Mouse (Mus musculus): ENCODE results near the gene Txndc15. TPM values are rescaled to one million over a fixed set of nuclear protein-coding genes. Genes with fewer than 3 reads are reported as not detected.

The Txndc15 gene
- 98.0 and 104 TPM in 2 replicates for polyA plus RNA-seq (2014; fragmentation: Nextera tagmentation; extraction: Ambion mirVana)

DNA sequence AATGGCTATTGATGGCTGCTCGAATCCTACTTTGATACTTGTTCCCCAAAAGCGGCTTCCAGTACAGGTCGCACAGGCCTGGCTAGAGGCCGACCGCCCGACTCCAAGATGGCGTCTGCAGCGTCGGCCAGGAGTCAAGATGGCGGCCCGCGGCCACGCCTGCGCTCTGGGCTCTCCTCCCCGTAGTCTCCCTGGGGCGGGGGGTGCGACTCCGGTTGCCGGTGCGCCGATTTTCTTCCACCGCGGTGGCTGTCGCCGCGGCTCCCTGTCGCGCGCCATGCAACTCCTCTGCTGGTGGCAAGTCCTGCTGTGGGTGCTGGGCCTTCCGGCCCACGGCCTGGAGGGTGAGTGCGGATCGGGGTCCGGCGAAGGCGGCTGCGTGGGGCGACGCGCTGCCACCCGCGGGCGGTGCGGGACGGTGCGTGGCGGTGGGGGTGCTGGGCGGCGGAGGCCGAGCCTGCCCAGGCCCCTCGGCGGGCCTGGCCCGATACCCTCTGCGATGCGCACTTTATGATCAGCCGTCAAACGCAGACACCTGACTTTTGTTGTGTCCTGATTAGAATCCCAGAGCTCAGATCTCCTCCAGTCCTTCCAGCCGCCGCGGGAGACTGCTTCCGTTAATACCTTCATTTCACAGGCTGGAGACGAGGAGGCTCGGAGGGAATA lies at the start of gene Txndc15:
Txndc15 (plus strand) TSS at position 150 of the 666 bp plus-strand sequence.
- peak; percentile 90 for DNase-seq (ENCODE audit: low spot score)
- ATAC-seq (ENCODE audit: insufficient read depth, low FRiP score, low TSS enrichment), result peak; percentile 94
- under 1% methylated on average over 44 of the region's 63 CpGs for WGBS
- Histone ChIP-seq H3K4me2 (ENCODE audit: low read depth) (peak within 1 kb of the TSS; percentile 56), H3K4me3 (ENCODE audit: low read depth, low read length) (peak within 1 kb of the TSS; percentile 80), H3K9ac (ENCODE audit: low read length) (peak within 1 kb of the TSS; percentile 80), H3K27ac (ENCODE audit: low read depth, low read length) (peak within 1 kb of the TSS; percentile 83), H3K27me3 (ENCODE audit: control insufficient read depth, insufficient read depth, low read length) (no peaks in the 10 kb centered on the region), H3K9me3 (ENCODE audit: control insufficient read depth, low read length) (no peaks in the 10 kb centered on the region), H3K4me1 (ENCODE audit: control insufficient read depth, insufficient read depth, low read length) (no peaks in the 10 kb centered on the region), H3K36me3 (ENCODE audit: control insufficient read depth, insufficient read depth, low read length) (peaks cover 5% of the 10 kb centered on the region)

DNA sequence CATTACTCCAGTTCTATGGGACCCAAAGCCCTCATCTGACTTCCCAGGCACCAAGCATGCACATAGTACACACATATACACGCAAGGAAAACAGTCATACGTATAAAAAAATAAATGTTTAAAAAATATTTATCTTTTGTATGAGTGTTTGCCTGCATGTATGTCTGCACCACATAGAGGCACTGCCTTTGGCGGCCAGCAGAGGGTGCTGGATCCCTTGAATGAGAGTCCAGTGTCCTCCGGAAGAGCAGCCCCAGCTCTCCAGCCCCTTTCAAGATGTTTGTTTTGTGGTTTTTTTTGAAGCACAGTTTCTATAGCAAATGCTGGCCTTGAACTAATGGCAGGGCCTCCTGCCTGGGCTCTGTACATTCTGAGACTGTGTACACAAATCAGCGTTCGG lies 45.9 kb upstream of the Txndc15 start:
- ATAC-seq (ENCODE audit: insufficient read depth, low FRiP score, low TSS enrichment) (no peak), DNase-seq (ENCODE audit: low spot score) (peak; percentile 40)
- Histone ChIP-seq H3K4me2 (ENCODE audit: low read depth) (no peak overlapping the region), H3K4me3 (ENCODE audit: low read depth, low read length) (no peak overlapping the region), H3K27me3 (ENCODE audit: control insufficient read depth, insufficient read depth, low read length) (no peaks in the 10 kb centered on the region), H3K9me3 (ENCODE audit: control insufficient read depth, low read length) (no peaks in the 10 kb centered on the region), H3K9ac (ENCODE audit: low read length) (no peak overlapping the region), H3K4me1 (ENCODE audit: control insufficient read depth, insufficient read depth, low read length) (no peaks in the 10 kb centered on the region), H3K27ac (ENCODE audit: low read depth, low read length) (no peak overlapping the region), H3K36me3 (ENCODE audit: control insufficient read depth, insufficient read depth, low read length) (peaks cover 40% of the 10 kb centered on the region)
- WGBS, result 83% methylated on average over 6 of the region's 6 CpGs

DNA sequence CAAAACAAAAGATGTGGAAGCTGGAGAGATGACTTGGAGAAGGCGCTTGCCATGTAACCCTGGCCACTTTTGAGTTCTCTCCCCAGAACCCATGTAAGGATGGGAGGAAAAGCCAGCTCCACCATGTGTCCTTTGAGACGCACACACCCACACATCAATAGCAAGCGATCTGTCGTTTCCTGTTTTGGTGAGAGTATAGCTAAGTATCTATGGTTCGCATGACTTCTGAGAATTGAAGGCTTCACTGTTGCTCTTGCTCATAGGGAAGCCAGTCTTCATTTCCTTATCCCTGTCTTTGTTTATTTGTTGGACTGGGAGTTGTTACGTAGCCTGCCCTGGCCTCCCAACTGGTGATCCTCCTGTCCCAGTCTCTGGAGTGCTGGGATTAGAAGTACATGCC lies 41.7 kb upstream of the Txndc15 start:
- no peak for DNase-seq (ENCODE audit: low spot score)
- Histone ChIP-seq H3K36me3 (ENCODE audit: control insufficient read depth, insufficient read depth, low read length) (peaks cover 39% of the 10 kb centered on the region), H3K9ac (ENCODE audit: low read length) (no peak overlapping the region), H3K4me3 (ENCODE audit: low read depth, low read length) (no peak overlapping the region), H3K4me1 (ENCODE audit: control insufficient read depth, insufficient read depth, low read length) (no peaks in the 10 kb centered on the region), H3K4me2 (ENCODE audit: low read depth) (no peak overlapping the region), H3K27me3 (ENCODE audit: control insufficient read depth, insufficient read depth, low read length) (no peaks in the 10 kb centered on the region), H3K9me3 (ENCODE audit: control insufficient read depth, low read length) (no peaks in the 10 kb centered on the region), H3K27ac (ENCODE audit: low read depth, low read length) (no peak overlapping the region)
- ATAC-seq (ENCODE audit: insufficient read depth, low FRiP score, low TSS enrichment), result no peak
- WGBS, result 95% methylated on average over 6 of the region's 6 CpGs

DNA sequence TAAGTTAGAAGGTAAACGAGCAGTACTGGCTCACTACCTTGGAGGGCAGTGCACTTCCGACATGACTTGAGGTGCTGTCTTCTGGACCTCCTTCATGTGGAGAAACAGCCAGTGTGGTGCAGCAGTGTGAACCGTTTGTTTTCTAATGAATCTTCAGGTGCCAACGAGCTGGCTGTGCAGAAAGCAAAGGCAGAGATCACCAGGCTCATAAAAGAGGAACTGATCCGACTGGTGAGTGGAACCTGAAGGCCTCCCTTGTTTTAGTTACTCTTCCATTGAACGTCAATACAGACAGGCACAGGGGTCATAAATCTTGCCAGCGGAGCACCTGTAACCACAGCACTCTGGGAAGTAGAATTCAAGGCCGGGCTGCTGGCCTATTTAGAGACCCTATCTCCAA lies 37.1 kb upstream of the Txndc15 start:
- Histone ChIP-seq H3K36me3 (ENCODE audit: control insufficient read depth, insufficient read depth, low read length) (peaks cover 19% of the 10 kb centered on the region), H3K9ac (ENCODE audit: low read length) (no peak overlapping the region), H3K4me3 (ENCODE audit: low read depth, low read length) (no peak overlapping the region), H3K9me3 (ENCODE audit: control insufficient read depth, low read length) (no peaks in the 10 kb centered on the region), H3K4me1 (ENCODE audit: control insufficient read depth, insufficient read depth, low read length) (no peaks in the 10 kb centered on the region), H3K27me3 (ENCODE audit: control insufficient read depth, insufficient read depth, low read length) (no peaks in the 10 kb centered on the region), H3K27ac (ENCODE audit: low read depth, low read length) (no peak overlapping the region), H3K4me2 (ENCODE audit: low read depth) (no peak overlapping the region)
- DNase-seq (ENCODE audit: low spot score) (no peak), ATAC-seq (ENCODE audit: insufficient read depth, low FRiP score, low TSS enrichment) (no peak)
- 82% methylated on average over 8 of the region's 8 CpGs for WGBS

DNA sequence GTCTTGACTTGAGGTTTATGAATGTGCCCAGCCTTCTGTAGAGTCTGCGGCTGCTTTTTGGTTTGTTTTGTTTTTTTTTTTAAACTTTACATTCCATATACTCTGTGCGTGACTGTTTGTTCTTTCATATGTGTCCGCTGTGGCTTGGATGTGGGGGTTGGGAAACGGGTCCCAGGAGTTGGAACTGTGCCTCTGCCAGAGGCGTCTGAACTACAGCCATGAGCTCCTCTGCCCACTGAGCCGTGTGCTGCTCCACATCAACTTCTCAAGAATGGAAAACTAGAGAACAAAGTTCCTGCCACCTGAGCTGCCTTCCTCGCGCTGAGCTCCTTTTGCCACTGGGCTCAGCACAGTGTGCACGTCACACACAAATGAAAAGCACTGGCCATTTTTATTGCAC lies 32.2 kb upstream of the Txndc15 start:
- ATAC-seq (ENCODE audit: insufficient read depth, low FRiP score, low TSS enrichment), result no peak
- Histone ChIP-seq H3K9ac (ENCODE audit: low read length) (no peak overlapping the region), H3K4me2 (ENCODE audit: low read depth) (no peak overlapping the region), H3K27me3 (ENCODE audit: control insufficient read depth, insufficient read depth, low read length) (no peaks in the 10 kb centered on the region), H3K4me1 (ENCODE audit: control insufficient read depth, insufficient read depth, low read length) (peaks cover under 1% of the 10 kb centered on the region; the same call in 1 of the 2 replicates), H3K4me3 (ENCODE audit: low read depth, low read length) (no peak overlapping the region), H3K9me3 (ENCODE audit: control insufficient read depth, low read length) (no peaks in the 10 kb centered on the region), H3K27ac (ENCODE audit: low read depth, low read length) (no peak overlapping the region), H3K36me3 (ENCODE audit: control insufficient read depth, insufficient read depth, low read length) (peaks cover 9% of the 10 kb centered on the region)
- DNase-seq (ENCODE audit: low spot score), result no peak
- 94% methylated on average over 9 of the region's 9 CpGs for WGBS

DNA sequence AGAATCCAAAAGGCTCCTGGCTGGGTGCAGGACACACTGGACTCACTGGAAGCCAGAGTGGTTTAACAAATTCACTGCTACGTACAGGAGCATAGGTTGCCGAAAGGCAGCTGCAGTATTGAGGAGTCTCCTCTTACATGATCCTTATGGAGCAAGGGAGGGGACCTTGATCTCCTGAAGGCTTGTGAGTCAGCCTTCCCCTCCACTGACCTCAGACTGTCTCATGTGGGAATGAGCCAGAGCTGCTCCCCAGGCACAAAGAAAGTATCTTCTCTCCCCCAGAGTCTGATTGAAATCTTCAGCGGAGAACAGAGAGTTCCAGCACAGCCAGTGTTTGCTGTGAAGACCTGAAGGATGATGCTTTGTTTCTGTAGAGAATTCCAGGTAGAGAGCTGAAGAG lies 30.9 kb upstream of the Txndc15 start:
- no peak overlapping the region for H3K9ac ChIP-seq (ENCODE audit: low read length)
- H3K4me1 ChIP-seq (ENCODE audit: control insufficient read depth, insufficient read depth, low read length), result peaks cover 10% of the 10 kb centered on the region
- no peaks in the 10 kb centered on the region for H3K9me3 ChIP-seq (ENCODE audit: control insufficient read depth, low read length)
- H3K36me3 ChIP-seq (ENCODE audit: control insufficient read depth, insufficient read depth, low read length), result no peaks in the 10 kb centered on the region
- 95% methylated on average over 3 of the region's 3 CpGs for WGBS
- H3K27ac ChIP-seq (ENCODE audit: low read depth, low read length), result no peak overlapping the region
- DNase-seq (ENCODE audit: low spot score) (no peak), ATAC-seq (ENCODE audit: insufficient read depth, low FRiP score, low TSS enrichment) (no peak)
- no peak overlapping the region for H3K4me3 ChIP-seq (ENCODE audit: low read depth, low read length)
- H3K27me3 ChIP-seq (ENCODE audit: control insufficient read depth, insufficient read depth, low read length), result no peaks in the 10 kb centered on the region
- no peak overlapping the region for H3K4me2 ChIP-seq (ENCODE audit: low read depth)

DNA sequence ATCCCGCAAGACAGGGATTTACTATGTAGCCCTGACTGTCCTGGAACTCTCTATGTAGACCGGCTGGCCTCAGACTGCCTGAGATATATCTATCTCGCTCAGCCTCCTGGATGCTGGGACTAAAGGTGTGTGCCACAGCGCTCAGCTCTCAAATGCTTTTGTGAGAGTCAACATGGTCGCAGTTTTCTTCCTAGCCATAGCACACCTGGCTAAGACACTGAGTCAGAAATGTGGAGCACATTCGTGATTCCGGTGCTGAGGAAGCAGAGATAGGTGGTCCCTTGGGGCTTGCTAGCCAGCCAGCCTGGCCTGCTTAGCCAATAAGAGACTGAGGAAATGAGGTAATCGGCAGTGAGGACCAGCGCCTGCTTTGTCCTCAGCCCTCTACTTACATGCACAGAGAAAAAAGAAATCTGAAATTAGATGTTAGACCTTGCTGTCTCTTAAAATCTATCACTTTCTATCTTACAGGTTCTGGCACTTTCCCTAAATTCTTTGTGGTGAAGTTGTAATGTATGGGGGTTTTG lies 28.3 kb upstream of the Txndc15 start:
- 75% methylated on average over 9 of the region's 9 CpGs for WGBS
- Histone ChIP-seq H3K36me3 (ENCODE audit: control insufficient read depth, insufficient read depth, low read length) (no peaks in the 10 kb centered on the region), H3K9ac (ENCODE audit: low read length) (no peak overlapping the region), H3K27me3 (ENCODE audit: control insufficient read depth, insufficient read depth, low read length) (no peaks in the 10 kb centered on the region), H3K4me3 (ENCODE audit: low read depth, low read length) (no peak overlapping the region), H3K4me2 (ENCODE audit: low read depth) (no peak overlapping the region), H3K4me1 (ENCODE audit: control insufficient read depth, insufficient read depth, low read length) (peaks cover 10% of the 10 kb centered on the region), H3K27ac (ENCODE audit: low read depth, low read length) (0 out of 2 replicates have a peak overlapping the region, but pooled peaks have one; percentile 49), H3K9me3 (ENCODE audit: control insufficient read depth, low read length) (no peaks in the 10 kb centered on the region)
- no peak for ATAC-seq (ENCODE audit: insufficient read depth, low FRiP score, low TSS enrichment)
- DNase-seq (ENCODE audit: low spot score), result peak; percentile 42

DNA sequence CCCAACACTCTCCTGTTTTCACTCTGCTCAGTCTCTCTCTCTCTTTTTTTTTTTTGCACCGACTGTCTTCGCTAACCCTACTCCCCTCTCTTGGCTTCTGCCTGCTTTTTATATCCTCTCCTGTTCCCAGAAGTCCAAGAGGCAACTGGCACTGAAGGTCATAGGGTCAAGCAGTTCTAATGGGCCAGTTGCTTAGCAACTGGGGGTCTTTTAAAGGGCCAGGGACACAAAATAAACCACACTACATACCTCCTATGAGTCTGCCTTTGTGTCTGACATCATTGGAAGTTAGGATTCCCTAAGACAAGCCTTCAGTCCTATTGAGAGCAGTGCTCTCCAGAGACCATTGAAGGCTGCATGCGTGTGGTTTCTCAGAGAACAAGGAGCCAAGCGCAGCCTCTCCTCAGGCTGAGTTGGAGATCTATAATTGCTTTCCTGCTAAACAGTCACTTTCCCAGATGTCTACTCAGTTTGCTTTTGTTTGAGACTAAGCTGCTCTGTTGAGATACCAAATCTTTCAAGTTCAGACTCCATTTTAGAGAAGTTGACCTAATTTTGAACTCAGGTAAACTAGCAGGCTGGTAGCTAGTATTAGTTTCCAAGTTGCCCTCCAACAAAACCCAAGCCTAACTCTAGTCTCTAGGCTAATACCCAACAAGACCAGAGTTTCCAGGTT lies 26.4 kb upstream of the Txndc15 start:
- 23% methylated on average over 4 of the region's 4 CpGs for WGBS
- no peak overlapping the region for H3K4me3 ChIP-seq (ENCODE audit: low read depth, low read length)
- H3K4me2 ChIP-seq (ENCODE audit: low read depth), result no peak overlapping the region

More for the DNA sequence above, 26.4 kb upstream of the Txndc15 start:
- no peak for ATAC-seq (ENCODE audit: insufficient read depth, low FRiP score, low TSS enrichment)
- peak; percentile 53 for DNase-seq (ENCODE audit: low spot score)
- no peak overlapping the region; the same call in 1 of the 2 replicates for H3K9ac ChIP-seq (ENCODE audit: low read length)
- H3K4me1 ChIP-seq (ENCODE audit: control insufficient read depth, insufficient read depth, low read length), result peaks cover 10% of the 10 kb centered on the region
- H3K36me3 ChIP-seq (ENCODE audit: control insufficient read depth, insufficient read depth, low read length), result no peaks in the 10 kb centered on the region
- no peaks in the 10 kb centered on the region for H3K9me3 ChIP-seq (ENCODE audit: control insufficient read depth, low read length)
- H3K27ac ChIP-seq (ENCODE audit: low read depth, low read length), result peak overlapping the region; percentile 64
- no peaks in the 10 kb centered on the region for H3K27me3 ChIP-seq (ENCODE audit: control insufficient read depth, insufficient read depth, low read length)
